Mouse (Mus musculus) right cerebral cortex, postnatal 25 days (tissue): ENCODE measurements around the gene Tmcc1.
"Not testable (repeated sequence)": the region's sequence is repeated elsewhere in the genome, so short reads cannot be mapped to it uniquely, and the experiment has no call there.

Source experiments
- DNase-seq: peaks from one replicate; pipeline ENCODE4 v3.0.0; 2022

The Tmcc1 gene

GRCm38 (mm10) chr6:116193394-116194393, at the start of gene Tmcc1:
Tmcc1 (minus strand) TSS chr6:116193486.
- DNase-seq, result peak; percentile 99

GRCm38 (mm10) chr6:116240371-116240770, 47.1 kb upstream of the Tmcc1 start:
- DNase-seq, result no peak

GRCm38 (mm10) chr6:116238083-116238482, 44.8 kb upstream of the Tmcc1 start:
- no peak for DNase-seq

- no peak for DNase-seq
Observed at GRCm38 (mm10) chr6:116235336-116235735, 42.0 kb upstream of the Tmcc1 start.

- not testable (repeated sequence) for DNase-seq
Observed at GRCm38 (mm10) chr6:116234821-116235220, 41.5 kb upstream of the Tmcc1 start.

GRCm38 (mm10) chr6:116228785-116229525, 35.7 kb upstream of the Tmcc1 start:
- DNase-seq, result peak; percentile 76

- no peak for DNase-seq
Observed at GRCm38 (mm10) chr6:116227767-116228166, 34.5 kb upstream of the Tmcc1 start.

- DNase-seq, result peak; percentile 93
Observed at GRCm38 (mm10) chr6:116207729-116208534, 14.6 kb upstream of the Tmcc1 start, which contains the start of gene Washc2. Washc2 (plus strand) TSS chr6:116208038.

- DNase-seq, result no peak
Observed at GRCm38 (mm10) chr6:116199682-116200081, 6.4 kb upstream of the Tmcc1 start.

GRCm38 (mm10) chr6:116198173-116198572, 4.9 kb upstream of the Tmcc1 start:
- no peak for DNase-seq

GRCm38 (mm10) chr6:116195811-116196210, 2.5 kb upstream of the Tmcc1 start:
- no peak for DNase-seq

GRCm38 (mm10) chr6:116192809-116193311, 426 bp downstream of the Tmcc1 start:
- DNase-seq, result no peak

- DNase-seq, result no peak
Observed at GRCm38 (mm10) chr6:116189417-116189816, 3.9 kb downstream of the Tmcc1 start.

GRCm38 (mm10) chr6:116186485-116186884, 6.8 kb downstream of the Tmcc1 start:
- no peak for DNase-seq

GRCm38 (mm10) chr6:116183509-116183908, 9.8 kb downstream of the Tmcc1 start:
- no peak for DNase-seq

- DNase-seq, result no peak
Observed at GRCm38 (mm10) chr6:116180731-116181130, 12.6 kb downstream of the Tmcc1 start.

GRCm38 (mm10) chr6:116178376-116178775, 14.9 kb downstream of the Tmcc1 start:
- DNase-seq, result no peak

- DNase-seq, result not testable (repeated sequence)
Observed at GRCm38 (mm10) chr6:116173511-116174099, 19.7 kb downstream of the Tmcc1 start.

- no peak for DNase-seq
Observed at GRCm38 (mm10) chr6:116166383-116166782, 26.9 kb downstream of the Tmcc1 start.

- no peak for DNase-seq
Observed at GRCm38 (mm10) chr6:116154854-116155624, 38.2 kb downstream of the Tmcc1 start.

GRCm38 (mm10) chr6:116147386-116147785, 45.9 kb downstream of the Tmcc1 start:
- no peak for DNase-seq
